18 mouse cellular contexts compared by ENCODE assay signal in genomic region chr10:40409336-40409735, GRCm38 (mm10).
"Had no signal": no experiment of that assay in that cellular context is flagged by ENCODE, and none has a peak within 500 bp of the region (broad histone marks: within the 10 kb centered on the region; RNA-seq: fewer than 3 reads in every experiment).

No protein-coding gene starts in this region.

- H3K27ac ChIP-seq: midbrain, embryonic 10.5 days; midbrain, embryonic 12.5 days; neural tube, embryonic 13.5 days; neural tube, embryonic 15.5 days had no signal

- H3K4me3 ChIP-seq: midbrain, embryonic 10.5 days; midbrain, embryonic 12.5 days; myocyte; neural tube, embryonic 13.5 days; neural tube, embryonic 15.5 days had no signal

- DNase-seq: lung, adult 18-20 months; lung, embryonic 14.5 days; lung, postnatal 10 days; lung, postnatal 4 days; midbrain, embryonic 14.5 days; retina, postnatal 1 day; right cerebral cortex, adult 18-20 months; right cerebral cortex, postnatal 25 days; right cerebral cortex, postnatal 4 days; spleen, adult 18-20 months; thymus, adult 18-20 months; thymus, postnatal 14 days; thymus, postnatal 4 days had no signal
